ENCODE assay signal across 31 mouse cellular contexts in genomic region chr17:80939833-80940232, GRCm38 (mm10). TPM values are rescaled to one million over a fixed set of nuclear protein-coding genes. Genes with fewer than 3 reads are reported as not detected.
A peak's percentile ranks its signal among the peaks of the same experiment; 100 is the strongest.
DNase-seq lines count a peak whose midpoint lies in the region; ATAC-seq and TF ChIP-seq lines count a peak whose summit lies in the region.
"Had no signal": no experiment of that assay in that cellular context is flagged by ENCODE, and none has a peak within 500 bp of the region (broad histone marks: within the 10 kb centered on the region; RNA-seq: fewer than 3 reads in every experiment).

No protein-coding gene starts in this region.

- no peak overlapping the region for H3K9ac ChIP-seq in midbrain, embryonic 11.5 days (ENCODE audit: low read length)
- no peak overlapping the region for H3K9ac ChIP-seq in midbrain, embryonic 16.5 days (ENCODE audit: low read depth, low read length)
- H3K9ac ChIP-seq in lung, postnatal 0 days (replicated peaks; ENCODE audit: low read depth) = no peak overlapping the region
- H3K9ac ChIP-seq: embryonic facial prominence, embryonic 13.5 days; forebrain, embryonic 13.5 days; heart, embryonic 12.5 days; heart, embryonic 15.5 days; hindbrain, embryonic 14.5 days had no signal

- H3K9me3 ChIP-seq in midbrain, embryonic 11.5 days (ENCODE audit: control insufficient read depth, low read length) = no peaks in the 10 kb centered on the region
- no peaks in the 10 kb centered on the region for H3K9me3 ChIP-seq in midbrain, embryonic 16.5 days (replicated peaks; ENCODE audit: control insufficient read depth, low read length, poor library complexity, severe bottlenecking)
- H3K9me3 ChIP-seq in lung, postnatal 0 days (ENCODE audit: low read length) = no peaks in the 10 kb centered on the region
- H3K9me3 ChIP-seq: embryonic facial prominence, embryonic 10.5 days; embryonic facial prominence, embryonic 13.5 days; forebrain, embryonic 13.5 days; heart, embryonic 12.5 days; heart, embryonic 15.5 days had no signal

- no peak overlapping the region for H3K4me3 ChIP-seq in midbrain, embryonic 11.5 days (ENCODE audit: low read depth, low read length)
- no peak overlapping the region for H3K4me3 ChIP-seq in midbrain, embryonic 16.5 days (ENCODE audit: low read depth, low read length)
- H3K4me3 ChIP-seq in lung, postnatal 0 days (ENCODE audit: low read depth, low read length) = no peak overlapping the region
- H3K4me3 ChIP-seq: embryonic facial prominence, embryonic 10.5 days; embryonic facial prominence, embryonic 13.5 days; erythroblast, embryonic 14.5 days; forebrain, embryonic 13.5 days; gastrocnemius, adult 2 months; heart, embryonic 12.5 days; heart, embryonic 15.5 days had no signal

- no peak for TF ChIP-seq CTCF in lung, postnatal 0 days (IDR thresholded peaks at IDR 0.05)

- intact Hi-C loops in heart, postnatal 36 days (cut with DNase I) = no loop called here

- H3K27ac ChIP-seq in midbrain, embryonic 11.5 days (ENCODE audit: low read depth, low read length) = no peak overlapping the region
- H3K27ac ChIP-seq in midbrain, embryonic 16.5 days (ENCODE audit: low read length) = no peak overlapping the region
- no peak overlapping the region for H3K27ac ChIP-seq in lung, postnatal 0 days (ENCODE audit: low read length)
- H3K27ac ChIP-seq: embryonic facial prominence, embryonic 10.5 days; embryonic facial prominence, embryonic 13.5 days; forebrain, embryonic 13.5 days; gastrocnemius, adult 2 months; heart, embryonic 15.5 days; hindbrain, embryonic 14.5 days; hindbrain, postnatal 0 days had no signal

- TF ChIP-seq EP300 in lung, postnatal 0 days (IDR thresholded peaks at IDR 0.05) = no peak

- H3K4me2 ChIP-seq in midbrain, embryonic 11.5 days = no peak overlapping the region
- no peak overlapping the region for H3K4me2 ChIP-seq in midbrain, embryonic 16.5 days (ENCODE audit: low read length)
- H3K4me2 ChIP-seq in lung, postnatal 0 days (replicated peaks; ENCODE audit: low read depth, low read length) = no peak overlapping the region
- H3K4me2 ChIP-seq: embryonic facial prominence, embryonic 13.5 days; forebrain, embryonic 13.5 days; heart, embryonic 12.5 days; heart, embryonic 15.5 days; hindbrain, embryonic 14.5 days had no signal

- H3K27me3 ChIP-seq in midbrain, embryonic 11.5 days (ENCODE audit: control insufficient read depth, insufficient read depth, low read length) = no peaks in the 10 kb centered on the region; the same call in 1 of the 2 replicates
- no peaks in the 10 kb centered on the region for H3K27me3 ChIP-seq in midbrain, embryonic 16.5 days (ENCODE audit: control insufficient read depth, insufficient read depth, low read depth, low read length)
- no peaks in the 10 kb centered on the region for H3K27me3 ChIP-seq in lung, postnatal 0 days (replicated peaks; ENCODE audit: insufficient read depth, low read length)
- H3K27me3 ChIP-seq: forebrain, embryonic 13.5 days had no signal

- no peaks in the 10 kb centered on the region for H3K36me3 ChIP-seq in midbrain, embryonic 11.5 days (ENCODE audit: control insufficient read depth, insufficient read depth, low read length)
- H3K36me3 ChIP-seq in midbrain, embryonic 16.5 days (ENCODE audit: control insufficient read depth, insufficient read depth, low read length) = no peaks in the 10 kb centered on the region
- no peaks in the 10 kb centered on the region for H3K36me3 ChIP-seq in lung, postnatal 0 days (ENCODE audit: insufficient read depth, low read length)
- H3K36me3 ChIP-seq: embryonic facial prominence, embryonic 10.5 days; embryonic facial prominence, embryonic 13.5 days; heart, embryonic 12.5 days; heart, embryonic 15.5 days had no signal

- DNase-seq in heart, adult 11 months = peak; percentile 23
- DNase-seq in heart, postnatal 36 days = no peak
- peak; percentile 47 for DNase-seq in midbrain, embryonic 11.5 days (ENCODE audit: low spot score, missing footprints)
- peak; percentile 71 for DNase-seq in telencephalon, adult 2 months (ENCODE audit: low read depth, low spot score)
- DNase-seq in lung, postnatal 0 days (ENCODE audit: low spot score) = no peak
- DNase-seq: adrenal gland, adult 2 months; adrenal gland, postnatal 14 days; cerebellum, adult 11-12 months; cerebellum, adult 8-10 months; cerebellum, postnatal 10 days; cerebellum, postnatal 36 days; embryo, embryonic 11 days; gastrocnemius, adult 2 months; gastrocnemius, postnatal 14 days; heart, adult 18-20 months; heart, postnatal 10 days; heart, postnatal 4 days had no signal

- H3K4me1 ChIP-seq in midbrain, embryonic 11.5 days (ENCODE audit: control insufficient read depth, insufficient read depth, low read length) = no peaks in the 10 kb centered on the region
- 0 out of 2 replicates have a peak, but pooled peaks cover 3% of the 10 kb centered on the region for H3K4me1 ChIP-seq in midbrain, embryonic 16.5 days (ENCODE audit: control insufficient read depth, insufficient read depth, low read length)
- H3K4me1 ChIP-seq in lung, postnatal 0 days (ENCODE audit: insufficient read depth, low read depth, low read length) = no peaks in the 10 kb centered on the region
- H3K4me1 ChIP-seq: embryonic facial prominence, embryonic 13.5 days; forebrain, embryonic 13.5 days; heart, embryonic 12.5 days; heart, embryonic 15.5 days had no signal

- 89% methylated on average over 7 of the region's 7 CpGs for WGBS in midbrain, embryonic 11.5 days
- WGBS in midbrain, embryonic 16.5 days = 75% methylated on average over 7 of the region's 7 CpGs
- WGBS in lung, postnatal 0 days = 74% methylated on average over 7 of the region's 7 CpGs

- no peak for ATAC-seq in midbrain, embryonic 11.5 days (ENCODE audit: low FRiP score)
- ATAC-seq in midbrain, embryonic 16.5 days = no peak
- no peak for ATAC-seq in lung, postnatal 0 days
- ATAC-seq: CD4-positive, CD25-positive, alpha-beta regulatory T cell, adult 4 months; forebrain, embryonic 13.5 days; forebrain, embryonic 16.5 days; hindbrain, postnatal 0 days; inflammation-experienced regulatory T-cells, adult 6 months had no signal

RNA-seq across cellular contexts. Expression of gene Tmem178, which starts 4.6 kb away (rescaled TPM):
- total RNA-seq in heart, postnatal 36 days (2021) = under 1 TPM; 0.19 to 0.58 TPM
- polyA plus RNA-seq in midbrain, embryonic 11.5 days (2014; fragmentation: Nextera tagmentation; extraction: Ambion mirVana) = 12.8 and 14.2 TPM in 2 replicates
- polyA plus RNA-seq in midbrain, embryonic 16.5 days (2015; fragmentation: Nextera tagmentation; extraction: Ambion mirVana) = 20.8 and 23.9 TPM in 2 replicates
- 21.6 and 23.1 TPM in 2 replicates for polyA plus RNA-seq in lung, postnatal 0 days (2015; fragmentation: Nextera tagmentation; extraction: Ambion mirVana)
- total RNA-seq: MEL had no signal
- polyA plus RNA-seq: C2C12; CD4-positive, CD25-positive, alpha-beta regulatory T cell, adult 4 months; erythroblast, embryonic 14.5 days; inflammation-experienced regulatory T-cells, adult 6 months had no signal

Comparison
In these comparisons a context has a peak if more than half of its experiments do, and no peak if none do; other contexts are left out.
1. DNase-seq: peak in heart, adult 11 months (single experiment), midbrain, embryonic 11.5 days (single experiment) and telencephalon, adult 2 months (single experiment); none in heart, postnatal 36 days (0 of 2) and lung, postnatal 0 days (single experiment).